Mouse (Mus musculus): ENCODE data around the gene Ppfia2. TPM values are rescaled to one million over a fixed set of nuclear protein-coding genes. Genes with fewer than 3 reads are reported as not detected.

Ppfia2 gene
- polyA plus RNA-seq, 1 experiment = 0.12 TPM

GRCm38 (mm10) chr10:106618194-106618593 lies 148.1 kb downstream of the Ppfia2 start:
- Histone ChIP-seq H3K4me3 (ENCODE audit: extremely low read depth, insufficient read depth, insufficient read length) (no peak overlapping the region), H3K27ac (ENCODE audit: insufficient read depth, low read length) (no peak overlapping the region), H3K27me3 (ENCODE audit: control insufficient read depth, insufficient read depth, low read length) (no peaks in the 10 kb centered on the region), H3K36me3 (ENCODE audit: control insufficient read depth, insufficient read depth, low read length) (no peaks in the 10 kb centered on the region), H3K4me1 (ENCODE audit: control insufficient read depth, insufficient read depth, insufficient read length) (no peaks in the 10 kb centered on the region)
- WGBS = 80% methylated on average over 1 of the region's 1 CpGs
- DNase-seq (ENCODE audit: low read depth in 1 of 2, low spot score in 2 of 2) = no peak
- no peak for TF ChIP-seq POLR2A (IDR thresholded peaks at IDR 0.05; ENCODE audit: low read depth, low read length)
- TF ChIP-seq CTCF (IDR thresholded peaks at IDR 0.05; ENCODE audit: extremely low read depth, insufficient read depth, insufficient read length, insufficient replicate concordance) = no peak

- H3K36me3 ChIP-seq (ENCODE audit: control insufficient read depth, insufficient read depth, low read length) = no peaks in the 10 kb centered on the region
- TF ChIP-seq POLR2A (IDR thresholded peaks at IDR 0.05; ENCODE audit: low read depth, low read length) = no peak
- TF ChIP-seq CTCF (IDR thresholded peaks at IDR 0.05; ENCODE audit: extremely low read depth, insufficient read depth, insufficient read length, insufficient replicate concordance) = no peak
- 88% methylated on average over 1 of the region's 1 CpGs for WGBS
- no peak overlapping the region for H3K4me3 ChIP-seq (ENCODE audit: extremely low read depth, insufficient read depth, insufficient read length)
- no peak overlapping the region for H3K27ac ChIP-seq (ENCODE audit: insufficient read depth, low read length)
- no peaks in the 10 kb centered on the region for H3K27me3 ChIP-seq (ENCODE audit: control insufficient read depth, insufficient read depth, low read length)
- no peaks in the 10 kb centered on the region for H3K4me1 ChIP-seq (ENCODE audit: control insufficient read depth, insufficient read depth, insufficient read length)
- DNase-seq (ENCODE audit: low read depth in 1 of 2, low spot score in 2 of 2) = no peak
Measured at GRCm38 (mm10) chr10:106620952-106621351, 150.8 kb downstream of the Ppfia2 start.

- Histone ChIP-seq H3K4me3 (ENCODE audit: extremely low read depth, insufficient read depth, insufficient read length) (no peak overlapping the region), H3K27ac (ENCODE audit: insufficient read depth, low read length) (no peak overlapping the region), H3K4me1 (ENCODE audit: control insufficient read depth, insufficient read depth, insufficient read length) (no peaks in the 10 kb centered on the region), H3K36me3 (ENCODE audit: control insufficient read depth, insufficient read depth, low read length) (no peaks in the 10 kb centered on the region), H3K27me3 (ENCODE audit: control insufficient read depth, insufficient read depth, low read length) (no peaks in the 10 kb centered on the region)
- DNase-seq (ENCODE audit: low read depth in 1 of 2, low spot score in 2 of 2) = no peak
- WGBS = 81% methylated on average over 10 of the region's 10 CpGs
- TF ChIP-seq CTCF (IDR thresholded peaks at IDR 0.05; ENCODE audit: extremely low read depth, insufficient read depth, insufficient read length, insufficient replicate concordance) = no peak
- no peak for TF ChIP-seq POLR2A (IDR thresholded peaks at IDR 0.05; ENCODE audit: low read depth, low read length)
Measured at GRCm38 (mm10) chr10:106623342-106623741, 153.2 kb downstream of the Ppfia2 start.

GRCm38 (mm10) chr10:106632171-106632935 lies 162.2 kb downstream of the Ppfia2 start:
- H3K4me3 ChIP-seq (ENCODE audit: extremely low read depth, insufficient read depth, insufficient read length) = no peak overlapping the region
- DNase-seq (ENCODE audit: low read depth in 1 of 2, low spot score in 2 of 2) = no peak
- 76% methylated on average over 18 of the region's 18 CpGs for WGBS
- no peaks in the 10 kb centered on the region for H3K36me3 ChIP-seq (ENCODE audit: control insufficient read depth, insufficient read depth, low read length)
- no peak overlapping the region for H3K27ac ChIP-seq (ENCODE audit: insufficient read depth, low read length)
- TF ChIP-seq CTCF (IDR thresholded peaks at IDR 0.05; ENCODE audit: extremely low read depth, insufficient read depth, insufficient read length, insufficient replicate concordance) (no peak), POLR2A (IDR thresholded peaks at IDR 0.05; ENCODE audit: low read depth, low read length) (no peak)
- H3K4me1 ChIP-seq (ENCODE audit: control insufficient read depth, insufficient read depth, insufficient read length) = no peaks in the 10 kb centered on the region
- no peaks in the 10 kb centered on the region for H3K27me3 ChIP-seq (ENCODE audit: control insufficient read depth, insufficient read depth, low read length)

- Histone ChIP-seq H3K27me3 (ENCODE audit: control insufficient read depth, insufficient read depth, low read length) (no peaks in the 10 kb centered on the region), H3K4me3 (ENCODE audit: extremely low read depth, insufficient read depth, insufficient read length) (no peak overlapping the region), H3K4me1 (ENCODE audit: control insufficient read depth, insufficient read depth, insufficient read length) (no peaks in the 10 kb centered on the region), H3K36me3 (ENCODE audit: control insufficient read depth, insufficient read depth, low read length) (no peaks in the 10 kb centered on the region), H3K27ac (ENCODE audit: insufficient read depth, low read length) (no peak overlapping the region)
- 84% methylated on average over 7 of the region's 7 CpGs for WGBS
- no peak for TF ChIP-seq CTCF (IDR thresholded peaks at IDR 0.05; ENCODE audit: extremely low read depth, insufficient read depth, insufficient read length, insufficient replicate concordance)
- TF ChIP-seq POLR2A (IDR thresholded peaks at IDR 0.05; ENCODE audit: low read depth, low read length) = no peak
- DNase-seq (ENCODE audit: low read depth in 1 of 2, low spot score in 2 of 2) = no peak
Measured at GRCm38 (mm10) chr10:106633898-106634297, 163.8 kb downstream of the Ppfia2 start.

- Histone ChIP-seq H3K27me3 (ENCODE audit: control insufficient read depth, insufficient read depth, low read length) (no peaks in the 10 kb centered on the region), H3K4me1 (ENCODE audit: control insufficient read depth, insufficient read depth, insufficient read length) (no peaks in the 10 kb centered on the region), H3K4me3 (ENCODE audit: extremely low read depth, insufficient read depth, insufficient read length) (no peak overlapping the region), H3K36me3 (ENCODE audit: control insufficient read depth, insufficient read depth, low read length) (no peaks in the 10 kb centered on the region), H3K27ac (ENCODE audit: insufficient read depth, low read length) (no peak overlapping the region)
- TF ChIP-seq POLR2A (IDR thresholded peaks at IDR 0.05; ENCODE audit: low read depth, low read length) = no peak
- no peak for TF ChIP-seq CTCF (IDR thresholded peaks at IDR 0.05; ENCODE audit: extremely low read depth, insufficient read depth, insufficient read length, insufficient replicate concordance)
- WGBS = 91% methylated on average over 4 of the region's 4 CpGs
- no peak for DNase-seq (ENCODE audit: low read depth in 1 of 2, low spot score in 2 of 2)
Measured at GRCm38 (mm10) chr10:106652276-106652675, 182.1 kb downstream of the Ppfia2 start.

- TF ChIP-seq CTCF (IDR thresholded peaks at IDR 0.05; ENCODE audit: extremely low read depth, insufficient read depth, insufficient read length, insufficient replicate concordance) (no peak), POLR2A (IDR thresholded peaks at IDR 0.05; ENCODE audit: low read depth, low read length) (no peak)
- H3K27me3 ChIP-seq (ENCODE audit: control insufficient read depth, insufficient read depth, low read length) = no peaks in the 10 kb centered on the region
- no peak for DNase-seq (ENCODE audit: low read depth in 1 of 2, low spot score in 2 of 2)
- no peak overlapping the region for H3K4me3 ChIP-seq (ENCODE audit: extremely low read depth, insufficient read depth, insufficient read length)
- WGBS = 80% methylated on average over 3 of the region's 3 CpGs
- H3K36me3 ChIP-seq (ENCODE audit: control insufficient read depth, insufficient read depth, low read length) = no peaks in the 10 kb centered on the region
- H3K27ac ChIP-seq (ENCODE audit: insufficient read depth, low read length) = no peak overlapping the region
- H3K4me1 ChIP-seq (ENCODE audit: control insufficient read depth, insufficient read depth, insufficient read length) = no peaks in the 10 kb centered on the region
Measured at GRCm38 (mm10) chr10:106665221-106665620, 195.1 kb downstream of the Ppfia2 start.

All from spleen, adult 2 months (tissue).